Mouse (Mus musculus) layer of hippocampus, adult 9-11 months (tissue): ENCODE results near the gene Ank2.
A peak's percentile ranks its signal among the peaks of the same experiment; 100 is the strongest.
"Not testable (repeated sequence)": the region's sequence is repeated elsewhere in the genome, so short reads cannot be mapped to it uniquely, and the experiment has no call there.

Experiments used
- DNase-seq: peaks from one replicate; pipeline ENCODE4 v3.0.0; 2022

Ank2 gene

GRCm38 (mm10) chr3:127408684-127409550, 90.2 kb downstream of the Ank2 start:
- peak; percentile 95 for DNase-seq

- no peak for DNase-seq
Measured at GRCm38 (mm10) chr3:127407868-127408574, 91.1 kb downstream of the Ank2 start.

- no peak for DNase-seq
Measured at GRCm38 (mm10) chr3:127406883-127407282, 92.3 kb downstream of the Ank2 start.

- no peak for DNase-seq
Measured at GRCm38 (mm10) chr3:127404371-127404770, 94.8 kb downstream of the Ank2 start.

GRCm38 (mm10) chr3:127400976-127401375, 98.2 kb downstream of the Ank2 start:
- no peak for DNase-seq

- not testable (repeated sequence) for DNase-seq
Measured at GRCm38 (mm10) chr3:127400468-127400867, 98.7 kb downstream of the Ank2 start.

GRCm38 (mm10) chr3:127397774-127398173, 101.4 kb downstream of the Ank2 start:
- DNase-seq = no peak

- DNase-seq = peak; percentile 52
Measured at GRCm38 (mm10) chr3:127395202-127395601, 103.9 kb downstream of the Ank2 start.

- peak; percentile 32 for DNase-seq
Measured at GRCm38 (mm10) chr3:127387016-127387517, 112.1 kb downstream of the Ank2 start.

- DNase-seq = no peak
Measured at GRCm38 (mm10) chr3:127383231-127383630, 115.9 kb downstream of the Ank2 start.

- peak; percentile 64 for DNase-seq
Measured at GRCm38 (mm10) chr3:127376901-127377460, 122.2 kb downstream of the Ank2 start.

- DNase-seq = no peak
Measured at GRCm38 (mm10) chr3:127375956-127376660, 123.0 kb downstream of the Ank2 start.

GRCm38 (mm10) chr3:127374190-127374710, 124.9 kb downstream of the Ank2 start:
- no peak for DNase-seq

- no peak for DNase-seq
Measured at GRCm38 (mm10) chr3:127371774-127372173, 127.4 kb downstream of the Ank2 start.

- DNase-seq = no peak
Measured at GRCm38 (mm10) chr3:127369529-127369928, 129.6 kb downstream of the Ank2 start.

GRCm38 (mm10) chr3:127367450-127367849, 131.7 kb downstream of the Ank2 start:
- DNase-seq = no peak

GRCm38 (mm10) chr3:127363512-127363911, 135.6 kb downstream of the Ank2 start:
- DNase-seq = peak; percentile 27

GRCm38 (mm10) chr3:127362611-127363393, 136.3 kb downstream of the Ank2 start:
- DNase-seq = no peak

GRCm38 (mm10) chr3:127361846-127362245, 137.3 kb downstream of the Ank2 start:
- DNase-seq = no peak

- no peak for DNase-seq
Measured at GRCm38 (mm10) chr3:127361384-127361783, 137.8 kb downstream of the Ank2 start.

- peak; percentile 79 for DNase-seq
Measured at GRCm38 (mm10) chr3:127355252-127355651, 143.9 kb downstream of the Ank2 start.
